Mouse (Mus musculus) G1E-ER4 (cell line): Measurements from ENCODE around the gene Adgrg5. TPM values are rescaled to one million over a fixed set of nuclear protein-coding genes. Genes with fewer than 3 reads are reported as not detected.

Experiments
- GATA1 ChIP-seq: IDR thresholded peaks from one replicate; pipeline ENCODE4 v1.8.0; 2012; ENCODE audit warnings: low read length, inconsistent platforms
- polyA plus RNA-seq: library from polyadenylated mRNA; stranded (reverse); fragments of >175 nt; gene quantifications from 2 replicates; pipeline ENCODE4 v1.2.3, GENCODE M21; 2012

Adgrg5 gene
- not detected in 2 replicates for polyA plus RNA-seq

GRCm38 (mm10) chr8:94923405-94923804, at the start of gene Adgrg5:
TSS of gene Adgrg5 (plus strand) at chr8:94923694.
- no peak for TF ChIP-seq GATA1

GRCm38 (mm10) chr8:94874358-94874757, 49.1 kb upstream of the Adgrg5 start:
- no peak for TF ChIP-seq GATA1

GRCm38 (mm10) chr8:94875096-94875870, 48.2 kb upstream of the Adgrg5 start:
- no peak for TF ChIP-seq GATA1

DNA sequence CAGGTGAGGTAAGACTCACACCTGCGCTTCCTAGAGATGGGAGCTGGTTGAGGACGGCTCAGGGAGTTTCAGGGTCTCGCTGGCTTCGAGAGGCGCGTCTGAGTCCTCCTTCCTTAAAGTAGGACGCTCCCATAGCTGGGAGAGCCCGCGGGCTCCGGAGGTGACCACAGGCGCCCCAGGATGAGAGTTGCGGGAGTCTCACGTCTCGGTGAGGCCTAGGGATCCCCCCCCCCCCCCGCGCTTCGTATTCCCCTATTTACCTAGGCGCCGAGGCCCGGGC, 47.7 kb upstream of the Adgrg5 start:
- TF ChIP-seq GATA1 = no peak

DNA sequence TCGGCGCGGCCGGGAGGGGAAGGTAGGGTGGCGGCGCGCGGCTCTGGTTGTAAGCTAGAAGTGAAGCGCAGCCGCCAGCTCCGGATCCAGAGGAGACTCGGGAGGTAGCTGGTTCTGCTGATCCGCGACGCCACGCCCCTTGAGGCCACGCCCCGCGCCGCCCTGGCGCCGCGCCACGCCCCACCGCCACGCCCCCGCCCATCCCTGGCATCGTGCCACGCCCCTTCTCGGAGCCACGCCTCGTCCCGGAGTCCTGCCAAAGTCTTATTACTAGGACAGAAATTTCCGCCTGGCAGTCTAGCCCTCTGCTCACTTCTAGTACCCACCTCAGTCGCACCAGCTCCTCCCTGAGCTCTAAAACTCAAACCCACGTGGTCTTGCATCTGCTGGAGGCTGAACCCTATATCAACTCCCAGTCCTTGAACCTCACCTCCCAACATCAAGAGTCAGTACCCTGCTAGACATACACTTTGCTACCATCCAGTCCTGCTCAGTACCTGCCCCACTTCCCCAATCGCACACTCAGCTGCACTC, 47.2 kb upstream of the Adgrg5 start, which contains the start of gene Dok4:
TSS of gene Dok4 (minus strand) at position 134 of the 534 bp plus-strand sequence.
- TF ChIP-seq GATA1 = no peak

DNA sequence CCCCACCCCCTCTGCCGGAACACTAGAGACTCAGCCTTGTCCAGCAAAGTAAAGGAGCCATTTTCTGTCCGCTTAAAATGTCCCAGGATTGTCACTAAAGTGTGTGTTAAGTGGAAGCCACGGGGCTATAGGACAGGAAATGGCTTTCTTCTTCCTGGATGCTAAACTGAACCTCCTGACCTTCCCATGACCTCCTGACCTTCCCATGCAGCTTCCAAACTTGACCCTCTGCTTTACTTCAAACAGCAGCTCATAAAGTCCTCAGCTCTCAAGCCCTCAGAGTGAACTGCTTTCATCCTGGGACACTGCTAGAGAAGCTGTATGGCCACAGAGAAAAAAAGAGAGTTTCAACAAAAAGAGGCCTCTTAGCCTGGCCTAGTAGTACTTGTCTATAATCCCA, 46.7 kb upstream of the Adgrg5 start:
- no peak for TF ChIP-seq GATA1

GRCm38 (mm10) chr8:94880742-94881141, 42.8 kb upstream of the Adgrg5 start:
- TF ChIP-seq GATA1 = no peak

GRCm38 (mm10) chr8:94888383-94889036, 35.0 kb upstream of the Adgrg5 start:
- TF ChIP-seq GATA1 = no peak

DNA sequence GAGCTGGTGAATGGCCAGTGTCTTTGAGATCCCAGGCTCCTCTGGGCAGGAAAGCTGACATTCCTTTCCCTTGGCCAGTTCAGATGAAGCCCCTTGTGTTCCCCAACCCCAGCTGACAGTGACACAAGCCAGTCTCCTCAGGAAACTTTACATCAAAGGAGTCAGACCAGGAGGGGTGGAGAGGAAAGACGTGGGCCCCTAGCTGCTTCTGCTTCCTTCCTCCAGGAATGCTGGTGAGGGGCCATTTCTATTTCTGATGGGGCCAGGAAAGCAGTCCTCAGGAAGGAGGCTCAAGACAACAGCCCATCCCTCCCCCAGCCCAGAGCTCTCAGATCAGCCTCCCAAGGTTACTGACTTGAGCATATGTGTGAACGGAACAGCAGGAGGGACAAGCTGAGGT, 30.6 kb upstream of the Adgrg5 start:
- TF ChIP-seq GATA1 = no peak

GRCm38 (mm10) chr8:94899262-94899661, 24.2 kb upstream of the Adgrg5 start:
- TF ChIP-seq GATA1 = no peak

DNA sequence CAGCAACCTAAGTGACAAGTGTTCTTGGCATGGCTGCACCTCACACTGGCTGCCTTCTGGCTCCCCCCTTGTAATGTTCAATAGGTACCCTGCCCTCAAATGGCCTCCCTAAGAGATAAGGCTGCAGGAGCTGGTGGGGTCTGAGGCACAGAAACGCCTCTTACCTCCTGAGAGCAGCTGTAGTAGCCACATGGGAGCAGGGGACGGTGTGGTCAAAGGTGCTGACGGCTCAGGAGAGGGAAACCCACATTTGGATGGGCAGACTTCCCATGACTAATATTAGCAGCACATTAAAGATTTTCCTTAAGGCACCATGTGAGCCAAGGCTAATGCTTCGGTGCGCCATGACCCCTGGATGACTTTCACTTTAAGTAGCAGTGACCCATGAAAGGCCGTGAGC, 22.9 kb upstream of the Adgrg5 start:
- no peak for TF ChIP-seq GATA1

DNA sequence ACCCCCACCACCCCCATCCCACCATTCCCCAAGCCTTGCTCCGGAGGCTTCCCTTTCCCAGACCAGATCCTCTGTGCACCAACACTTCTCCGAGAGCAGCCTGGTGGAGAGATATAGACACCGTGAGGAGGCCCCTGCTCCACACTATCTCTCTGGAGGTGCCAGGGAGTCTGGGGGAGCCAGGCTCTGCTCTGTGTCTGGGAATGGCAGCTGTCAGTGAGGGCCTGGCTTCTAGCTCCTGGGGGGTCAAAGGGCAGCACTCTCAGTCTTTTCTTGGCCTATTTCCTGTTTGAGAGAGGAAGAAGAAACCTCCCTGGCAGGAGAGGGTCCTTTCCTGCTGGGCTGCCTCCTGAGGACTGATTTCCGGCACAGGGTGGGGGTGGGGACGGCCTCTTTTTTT, 22.5 kb upstream of the Adgrg5 start:
- TF ChIP-seq GATA1 = no peak

DNA sequence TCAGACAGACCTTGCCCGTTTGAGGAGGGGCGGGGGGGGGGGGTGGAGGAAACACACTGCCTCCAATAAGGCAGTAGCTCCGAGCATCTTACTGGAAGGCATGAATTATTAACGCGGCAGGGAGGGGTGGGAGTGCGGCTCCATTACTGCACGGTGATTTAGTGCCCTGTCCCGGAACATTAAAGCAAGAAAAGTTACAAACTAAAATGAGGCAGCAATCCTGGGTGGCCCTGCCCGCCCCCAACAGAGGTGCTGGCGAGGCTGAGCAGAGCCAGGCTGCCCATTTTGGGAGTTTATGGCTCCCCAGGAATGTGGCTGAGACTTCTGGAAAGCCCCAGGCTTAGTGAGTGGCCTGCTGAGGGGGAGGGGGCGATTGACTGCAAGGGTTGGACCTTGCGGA, 19.8 kb upstream of the Adgrg5 start:
- no peak for TF ChIP-seq GATA1

DNA sequence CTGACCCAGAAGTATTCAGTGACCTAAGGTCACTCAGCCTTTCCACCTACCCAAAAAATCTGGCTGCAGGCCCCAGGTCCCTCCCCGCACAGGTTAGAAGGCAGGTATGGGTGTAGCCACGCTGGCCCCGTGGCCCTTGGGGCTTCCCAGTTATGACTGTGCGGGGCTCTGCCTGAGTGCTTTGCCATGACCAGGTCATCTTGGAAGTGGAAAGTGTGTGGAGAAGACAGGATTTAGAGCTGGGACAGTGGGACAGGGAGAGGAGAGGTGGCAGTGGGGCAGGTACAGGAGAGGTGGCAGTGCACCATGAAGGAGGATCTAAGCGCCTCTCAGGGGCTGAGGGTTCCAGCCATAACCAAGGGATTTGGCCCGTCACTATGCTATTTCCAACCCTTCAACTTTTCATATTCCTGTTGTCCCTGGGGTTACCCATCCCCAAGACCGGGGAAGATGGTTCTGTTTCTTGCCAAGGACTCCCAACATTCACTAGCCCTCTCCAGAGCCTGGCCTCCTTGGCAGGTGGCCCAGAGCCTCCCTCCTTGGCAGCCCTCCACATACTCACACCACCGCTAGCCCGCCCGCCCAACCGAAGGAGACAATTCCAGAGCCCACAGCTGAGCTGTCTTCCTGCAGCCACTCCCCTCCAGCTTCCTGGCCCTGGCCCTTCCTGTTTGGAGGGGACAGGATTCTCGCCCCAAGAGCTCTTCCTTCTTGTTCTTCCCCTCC, 18.9 kb upstream of the Adgrg5 start:
- TF ChIP-seq GATA1 = no peak

DNA sequence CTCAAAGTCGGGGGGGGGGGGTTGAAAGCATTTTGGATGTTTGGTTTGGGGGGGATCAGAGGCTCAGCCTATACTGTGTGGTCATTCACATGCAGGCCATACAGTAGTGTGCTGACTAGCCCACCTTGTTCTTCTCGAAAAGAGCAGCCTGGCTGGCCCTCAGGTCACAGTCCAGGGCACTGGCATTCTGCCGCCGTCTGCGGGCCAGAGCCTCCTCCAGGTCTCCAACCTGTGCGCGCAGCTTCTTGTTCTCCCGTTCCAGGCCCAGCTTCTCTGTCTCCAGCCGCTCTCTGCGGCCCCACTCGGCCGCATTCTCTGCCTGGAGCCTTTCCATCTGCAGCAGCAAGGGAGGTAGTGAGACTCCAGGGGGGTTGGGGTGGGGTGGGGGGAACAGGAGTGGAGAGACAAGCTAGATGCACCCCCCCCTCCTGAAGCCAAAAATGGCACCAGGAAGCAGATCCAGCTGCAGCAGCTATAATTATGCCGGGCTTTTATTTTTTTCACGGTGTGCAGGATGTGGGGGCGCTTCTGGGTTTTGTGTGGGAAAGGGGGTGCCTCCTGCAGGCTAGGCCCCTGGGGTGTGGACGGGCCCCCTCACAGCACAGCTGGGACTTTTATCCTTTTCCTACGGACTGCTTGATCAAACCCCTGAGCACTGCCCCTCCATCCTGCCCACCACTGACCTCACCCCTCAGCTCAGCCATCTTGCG, 15.7 kb upstream of the Adgrg5 start:
- no peak for TF ChIP-seq GATA1

- no peak for TF ChIP-seq GATA1
Observed at GRCm38 (mm10) chr8:94908847-94909246, 14.6 kb upstream of the Adgrg5 start.
